Mouse (Mus musculus): ENCODE measurements at regions not wholly inside any gene's neighbourhood (a gene's known extent, or its start where the extent isn't known, plus 50 kb on each side); places are given as distances from the start of the nearest gene placed in this dataset.

DNA sequence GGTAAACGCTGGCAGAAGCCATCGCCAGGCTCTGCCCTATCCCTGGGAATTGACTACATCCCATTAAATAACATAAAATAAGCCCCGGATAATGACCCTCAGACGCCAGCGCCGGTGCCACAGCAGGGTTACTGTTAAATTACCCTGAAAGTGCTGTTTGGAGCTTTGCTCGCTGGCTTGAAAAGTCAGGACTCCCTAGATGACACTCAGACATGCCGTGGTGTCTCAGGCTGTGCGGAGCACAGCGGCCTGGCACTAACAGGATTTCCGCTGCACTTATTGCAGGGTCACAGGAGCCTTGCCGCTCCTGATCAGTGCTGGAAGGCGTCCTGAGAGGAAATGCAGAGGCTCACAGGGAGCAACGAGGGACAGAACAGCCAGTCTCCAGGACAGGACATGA is 175.2 kb downstream of the Cryba4 start:
- no peaks in the 10 kb centered on the region for H3K36me3 ChIP-seq (replicated peaks in 1 of 2; ENCODE audit: control insufficient read depth in 1 of 2, insufficient read depth in 1 of 2, low read length in 1 of 2)
- no peaks in the 10 kb centered on the region for H3K79me2 ChIP-seq (replicated peaks; ENCODE audit: control insufficient read depth, extremely low read depth, insufficient read depth, poor library complexity, severe bottlenecking)
- H3K27me3 ChIP-seq (replicated peaks) = no peaks in the 10 kb centered on the region
- in situ Hi-C loops (cut with MboI; ENCODE audit: low pct_ligation_motif_present, low pct_unique_long_range_greater_than_20kb, low sequenced_read_pairs) = no loop called here
- no peaks in the 10 kb centered on the region for H3K4me1 ChIP-seq (ENCODE audit: control insufficient read depth in 1 of 2, insufficient read depth in 2 of 2)
- H3K4me2 ChIP-seq (ENCODE audit: insufficient read depth, low read depth, poor library complexity, severe bottlenecking) = no peak overlapping the region
- no peak overlapping the region for H3K27ac ChIP-seq (ENCODE audit: insufficient read depth, low read depth)
- dilution Hi-C loops (cut with MboI; ENCODE audit: extremely low pct_ligation_motif_present, extremely low pct_unique_long_range_greater_than_20kb, low sequenced_read_pairs) = no loop called here
- peaks cover 89% of the 10 kb centered on the region for H3K9me3 ChIP-seq (replicated peaks; ENCODE audit: low read length)
- H3K4me3 ChIP-seq (replicated peaks in 1 of 3; ENCODE audit: low read depth in 2 of 3, low read length in 2 of 3, poor library complexity in 1 of 3) = no peak overlapping the region
- H3K9ac ChIP-seq (ENCODE audit: insufficient read depth, low read depth) = no peak overlapping the region
- no peak for TF ChIP-seq ELF1 (IDR thresholded peaks at IDR 0.05; ENCODE audit: low read depth, low read length)
- TF ChIP-seq NELFE (IDR thresholded peaks at IDR 0.05; ENCODE audit: low read depth, low read length) = no peak
- TF ChIP-seq ZKSCAN1 (IDR thresholded peaks at IDR 0.05; ENCODE audit: borderline replicate concordance, low read depth, low read length) = no peak
- TF ChIP-seq MAX (IDR thresholded peaks at IDR 0.05; ENCODE audit: low read length) = no peak
- no peak for TF ChIP-seq RAD21 (IDR thresholded peaks at IDR 0.05; ENCODE audit: low read depth, low read length)
- TF ChIP-seq EP300 (IDR thresholded peaks at IDR 0.05; ENCODE audit: low read length) = no peak
- TF ChIP-seq MXI1 (IDR thresholded peaks at IDR 0.05; ENCODE audit: low read depth, low read length) = no peak
- TF ChIP-seq USF2 (conservative IDR thresholded peaks at IDR 0.05; ENCODE audit: low read depth, low read length) = no peak
- no peak for TF ChIP-seq MAZ (IDR thresholded peaks at IDR 0.05; ENCODE audit: low read depth, low read length)
- TF ChIP-seq ZMIZ1 (IDR thresholded peaks at IDR 0.05; ENCODE audit: low read depth, low read length) = no peak
- no peak for TF ChIP-seq ZNF384 (IDR thresholded peaks at IDR 0.05; ENCODE audit: low read depth, low read length)
- no peak for TF ChIP-seq CHD2 (IDR thresholded peaks at IDR 0.05; ENCODE audit: low read length)
- no peak for TF ChIP-seq USF1 (IDR thresholded peaks at IDR 0.05; ENCODE audit: low read depth, low read length)
- TF ChIP-seq KAT2A (IDR thresholded peaks at IDR 0.05; ENCODE audit: insufficient replicate concordance, low read length) = no peak
- DNase-seq (ENCODE audit: extremely low read depth) = no peak

DNA sequence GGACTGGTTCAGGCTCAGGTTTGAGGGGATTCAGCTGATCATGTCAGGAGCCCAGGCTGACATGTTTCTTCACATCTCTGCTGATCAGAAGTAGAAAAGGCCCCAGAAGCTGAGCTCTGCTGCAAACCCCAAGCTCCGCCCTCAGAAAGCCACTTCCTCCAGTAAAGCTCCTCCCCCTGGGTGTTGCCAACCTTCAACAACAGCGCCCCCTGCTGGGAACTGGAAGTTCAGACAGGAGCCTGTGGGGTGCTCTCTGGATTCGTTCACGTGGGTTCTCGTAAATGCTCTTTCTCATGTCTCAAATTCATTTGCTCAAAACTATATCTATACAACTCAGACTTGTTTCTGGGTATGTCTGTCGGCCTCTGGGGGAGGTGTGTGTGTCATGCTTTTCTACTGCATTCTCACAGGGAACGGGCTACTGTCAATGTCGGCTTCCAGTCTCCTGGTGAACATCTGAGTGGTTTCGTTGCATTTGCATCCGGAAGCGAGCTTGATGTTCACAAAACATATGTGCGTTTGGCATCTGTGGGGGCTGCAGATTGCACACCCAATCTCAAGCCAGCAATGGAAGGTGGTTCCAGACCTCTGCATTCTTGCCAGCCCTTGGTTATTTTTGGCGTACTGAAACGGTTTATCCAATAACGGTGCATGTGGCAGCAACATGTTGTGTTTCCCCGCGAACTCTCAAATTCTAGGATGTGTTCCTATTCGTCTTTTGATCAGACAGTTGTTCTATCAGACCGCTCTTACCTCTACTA is 174.3 kb downstream of the Cryba4 start:
- H3K4me2 ChIP-seq (ENCODE audit: insufficient read depth, low read depth, poor library complexity, severe bottlenecking) = no peak overlapping the region
- no peaks in the 10 kb centered on the region for H3K4me1 ChIP-seq (ENCODE audit: control insufficient read depth in 1 of 2, insufficient read depth in 2 of 2)
- no peaks in the 10 kb centered on the region for H3K27me3 ChIP-seq (replicated peaks)
- H3K4me3 ChIP-seq (replicated peaks in 1 of 3; ENCODE audit: low read depth in 2 of 3, low read length in 2 of 3, poor library complexity in 1 of 3) = no peak overlapping the region
- no peak overlapping the region for H3K9ac ChIP-seq (ENCODE audit: insufficient read depth, low read depth)
- H3K27ac ChIP-seq (ENCODE audit: insufficient read depth, low read depth) = no peak overlapping the region
- in situ Hi-C loops (cut with MboI; ENCODE audit: low pct_ligation_motif_present, low pct_unique_long_range_greater_than_20kb, low sequenced_read_pairs) (no loop called here), dilution Hi-C loops (cut with MboI; ENCODE audit: extremely low pct_ligation_motif_present, extremely low pct_unique_long_range_greater_than_20kb, low sequenced_read_pairs) (no loop called here)
- no peak for DNase-seq (ENCODE audit: extremely low read depth)
- no peak for TF ChIP-seq ZKSCAN1 (IDR thresholded peaks at IDR 0.05; ENCODE audit: borderline replicate concordance, low read depth, low read length)
- no peak for TF ChIP-seq EP300 (IDR thresholded peaks at IDR 0.05; ENCODE audit: low read length)
- H3K36me3 ChIP-seq (replicated peaks in 1 of 2; ENCODE audit: control insufficient read depth in 1 of 2, insufficient read depth in 1 of 2, low read length in 1 of 2) = no peaks in the 10 kb centered on the region
- no peaks in the 10 kb centered on the region for H3K79me2 ChIP-seq (replicated peaks; ENCODE audit: control insufficient read depth, extremely low read depth, insufficient read depth, poor library complexity, severe bottlenecking)
- H3K9me3 ChIP-seq (replicated peaks; ENCODE audit: low read length) = peaks cover 88% of the 10 kb centered on the region

All from CH12.LX (cell line).